Mouse (Mus musculus) cerebellum, postnatal 25 days (tissue): ENCODE results near the gene Ctsk.
A peak's percentile ranks its signal among the peaks of the same experiment; 100 is the strongest.

Experiments used
- DNase-seq, 2 experiments: peaks; one replicate each; pipeline ENCODE4 v3.0.0; 2021; ENCODE audit warnings: mixed read lengths in 2 of 2

The Ctsk gene

DNA sequence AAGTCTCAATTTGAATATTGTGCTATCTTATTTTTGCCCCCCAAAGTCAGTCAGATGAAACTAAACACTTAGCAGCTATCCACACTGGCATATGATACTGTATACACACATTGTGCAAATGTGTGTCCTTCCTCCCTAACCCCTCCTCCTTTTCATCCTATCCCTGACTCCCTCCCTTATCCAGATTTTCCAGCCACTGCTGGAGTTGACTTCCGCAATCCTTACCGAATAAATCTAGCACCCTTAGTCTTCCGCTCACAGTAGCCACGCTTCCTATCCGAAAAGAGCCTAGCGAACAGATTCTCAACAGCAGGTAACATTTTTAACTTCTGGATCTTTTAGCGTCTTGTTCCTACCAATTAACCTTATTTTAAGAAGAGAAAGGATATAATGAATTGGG is at the start of gene Ctsk:
Gene Ctsk, plus strand, starts transcription at position 233 of the 400 bp plus-strand sequence.
- no peak for DNase-seq

DNA sequence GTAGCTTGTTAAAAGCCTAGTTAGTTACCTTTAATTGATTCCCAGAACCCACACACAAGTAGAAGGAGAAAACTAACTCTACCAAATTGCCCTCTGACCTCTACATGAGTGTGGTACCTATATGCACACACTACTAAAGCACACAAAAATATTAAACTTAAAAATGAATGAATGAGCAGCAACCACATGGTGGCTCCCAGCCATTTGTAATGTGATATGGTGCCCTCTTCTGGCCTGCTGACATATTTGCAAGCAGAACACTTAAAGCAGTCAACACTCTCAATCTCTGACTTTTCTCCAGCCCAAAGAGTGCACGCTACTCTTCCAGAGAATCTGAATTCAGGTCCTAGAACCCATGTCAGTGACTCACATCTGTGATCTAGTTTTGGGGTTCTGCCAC is 48.6 kb upstream of the Ctsk start:
- peak; percentile 46 to 66 for DNase-seq

DNA sequence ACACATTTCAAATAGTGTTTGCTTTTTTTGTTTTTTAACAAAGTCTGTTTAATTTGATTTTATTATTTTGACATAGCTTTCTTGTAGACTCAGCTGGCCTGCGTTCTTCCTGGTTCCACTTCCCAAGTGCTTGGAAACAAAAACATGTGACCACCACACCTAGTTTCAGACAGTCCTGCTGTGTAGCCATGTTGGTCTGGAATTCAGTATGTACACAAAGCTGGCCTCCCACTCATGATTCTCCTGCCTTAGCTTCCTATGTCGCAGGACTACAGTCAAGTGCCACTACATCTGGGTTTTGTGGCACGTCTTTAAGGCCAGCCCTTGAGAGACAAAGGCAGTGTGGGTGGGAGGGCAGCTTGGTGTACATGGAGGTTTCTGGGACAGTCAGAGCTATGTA is 48.1 kb upstream of the Ctsk start:
- no peak for DNase-seq

DNA sequence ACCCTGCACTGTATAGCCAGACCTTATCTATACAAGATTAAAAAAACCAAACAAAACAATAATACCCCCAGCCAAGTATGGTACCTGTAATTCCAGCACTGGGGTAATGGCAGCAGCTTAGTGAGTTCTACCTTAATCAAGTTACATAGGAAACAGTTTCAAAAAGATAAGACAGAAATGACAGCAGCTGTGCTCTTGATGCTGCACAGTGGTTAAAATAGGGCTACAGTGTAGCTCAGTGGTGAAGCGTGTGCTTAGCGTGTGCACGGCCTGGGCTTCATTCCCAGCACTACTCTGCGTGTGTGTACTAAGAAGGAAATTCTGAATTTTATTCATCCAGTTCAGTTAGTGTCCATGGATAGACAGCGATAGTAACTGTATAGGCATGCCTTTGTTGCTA is 42.7 kb upstream of the Ctsk start:
- no peak for DNase-seq

DNA sequence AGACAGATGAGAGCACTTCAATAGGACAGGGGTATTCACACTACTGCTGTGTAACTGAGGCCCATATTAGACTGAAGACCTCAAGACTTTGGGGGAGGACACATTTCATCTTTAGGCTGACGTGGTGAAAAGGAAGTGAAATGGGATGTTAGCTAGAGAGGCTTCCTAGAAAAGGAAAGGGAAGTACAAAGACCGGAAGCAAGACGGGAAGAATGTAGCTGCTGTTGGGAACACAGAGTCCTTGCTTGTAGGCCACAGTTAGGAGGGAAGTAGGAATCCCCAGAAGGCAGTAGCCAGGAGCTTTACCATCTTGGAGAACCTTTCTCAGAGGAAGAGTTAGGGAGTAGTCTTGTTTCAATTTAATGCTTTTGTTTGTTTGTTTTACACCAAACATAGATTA is 41.3 kb upstream of the Ctsk start:
- no peak for DNase-seq

DNA sequence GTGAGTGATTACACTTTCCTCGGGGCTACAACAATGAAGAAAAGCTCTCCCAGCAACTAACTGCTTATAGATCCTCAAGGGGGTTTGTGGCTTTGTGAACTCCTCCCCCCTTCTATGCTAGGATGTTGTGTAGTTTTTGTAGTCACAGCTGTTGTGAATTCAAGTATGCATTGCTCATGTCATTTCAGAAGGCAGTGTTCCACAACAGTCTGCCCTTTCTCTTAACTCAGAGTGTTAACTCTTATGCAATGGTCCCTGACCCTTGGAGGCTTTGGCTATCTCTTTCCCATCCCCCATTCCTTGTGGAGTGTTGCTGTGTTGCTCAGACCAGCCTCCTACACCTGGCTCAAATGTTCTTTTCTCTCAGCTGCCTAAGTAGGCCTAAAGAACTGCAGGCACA is 39.7 kb upstream of the Ctsk start:
- no peak for DNase-seq

DNA sequence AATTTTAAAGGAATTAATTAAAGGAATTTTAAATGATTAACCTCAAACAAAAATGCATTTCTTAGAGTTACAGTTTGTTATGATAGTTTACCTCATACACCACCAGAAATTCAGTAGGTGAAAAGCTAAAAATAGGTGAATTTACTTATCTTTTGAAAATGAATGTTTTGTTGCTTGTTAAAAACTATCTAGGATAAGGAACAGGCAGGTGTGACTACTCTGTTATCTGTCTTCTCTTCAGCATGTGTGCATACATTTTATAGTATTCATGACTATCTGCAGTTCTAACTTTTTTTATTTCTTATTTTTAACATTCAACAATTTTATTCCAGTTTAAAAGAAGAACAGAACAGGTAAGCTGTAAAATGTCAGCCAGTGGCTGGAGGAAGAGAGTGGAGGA is 35.2 kb upstream of the Ctsk start:
- no peak for DNase-seq

DNA sequence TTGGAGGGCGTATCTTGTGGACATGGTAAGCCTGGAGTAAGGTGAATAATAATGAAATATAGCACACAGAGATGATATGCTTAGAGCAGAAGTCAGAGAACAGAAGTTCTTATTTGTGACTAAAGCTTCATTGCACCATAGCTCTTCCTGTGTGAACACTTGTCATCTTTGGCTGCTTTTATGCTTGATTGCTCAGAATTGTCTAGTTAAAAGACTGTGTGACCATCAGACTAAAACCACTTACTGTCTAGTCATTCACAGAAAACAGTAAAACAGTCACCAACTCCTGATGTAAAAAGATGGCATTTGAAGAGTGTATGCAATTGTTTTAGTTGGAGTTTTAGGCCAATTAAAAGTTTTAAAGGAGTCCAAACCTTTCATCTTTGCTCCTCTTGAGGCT is 20.1 kb upstream of the Ctsk start:
- no peak for DNase-seq

DNA sequence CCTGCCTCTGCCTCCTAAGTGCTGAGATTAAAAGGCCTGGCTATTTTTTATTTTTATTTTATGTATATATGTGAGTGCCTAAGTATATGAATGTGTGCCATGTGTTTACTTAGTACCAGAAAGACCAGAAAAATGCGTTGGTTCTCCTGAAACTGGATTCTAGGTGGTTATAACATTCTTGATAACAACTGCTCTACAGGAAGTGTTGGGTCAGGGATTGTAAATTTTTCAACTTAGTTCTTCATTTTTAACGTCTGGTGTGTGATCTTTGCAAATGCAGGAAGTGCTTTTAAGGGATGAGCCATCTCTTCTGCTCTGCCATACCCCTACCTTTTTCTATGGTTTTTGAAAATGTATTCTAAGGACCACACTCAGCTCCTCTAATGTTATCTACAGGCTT is 12.6 kb upstream of the Ctsk start:
- no peak for DNase-seq

DNA sequence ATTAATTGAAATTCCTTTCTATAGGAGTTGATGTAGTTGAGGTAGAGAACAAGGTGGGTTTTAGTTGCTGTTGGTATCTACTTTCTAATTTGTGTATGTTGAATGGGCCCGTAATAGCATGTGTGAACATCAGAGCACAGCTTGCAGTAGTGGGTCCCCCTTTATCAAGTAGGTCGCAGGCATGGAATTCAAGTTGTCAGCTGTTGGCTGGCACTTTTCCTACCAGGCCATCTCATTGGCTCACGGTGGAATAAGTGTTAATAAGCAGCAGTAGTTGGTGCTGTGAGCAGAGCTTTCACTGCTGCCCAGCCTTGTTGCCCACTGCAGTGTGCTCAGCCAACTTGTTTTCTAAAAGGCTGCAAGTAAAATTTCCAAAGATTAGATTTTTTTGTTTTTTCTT is 10.4 kb upstream of the Ctsk start:
- DNase-seq = no peak

DNA sequence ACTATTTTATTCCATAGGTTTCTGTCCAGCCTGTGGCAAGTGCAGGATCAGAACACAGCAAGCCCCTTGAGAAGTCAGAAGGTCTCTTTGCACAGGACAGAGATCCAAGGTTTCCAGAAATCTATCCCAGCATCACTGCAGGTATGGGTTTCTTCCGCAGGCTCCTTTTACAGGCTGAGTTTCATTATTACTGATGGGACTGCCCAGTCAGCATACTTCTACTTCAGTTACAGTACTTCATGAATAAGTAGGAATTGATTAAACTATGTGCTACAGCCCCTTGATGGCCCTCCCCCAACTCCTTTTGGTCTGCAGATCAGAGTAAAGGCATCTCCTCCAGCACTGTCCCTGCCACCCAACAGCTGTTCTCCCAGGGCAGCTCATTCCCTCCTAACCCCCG is 8.8 kb upstream of the Ctsk start:
- no peak for DNase-seq

DNA sequence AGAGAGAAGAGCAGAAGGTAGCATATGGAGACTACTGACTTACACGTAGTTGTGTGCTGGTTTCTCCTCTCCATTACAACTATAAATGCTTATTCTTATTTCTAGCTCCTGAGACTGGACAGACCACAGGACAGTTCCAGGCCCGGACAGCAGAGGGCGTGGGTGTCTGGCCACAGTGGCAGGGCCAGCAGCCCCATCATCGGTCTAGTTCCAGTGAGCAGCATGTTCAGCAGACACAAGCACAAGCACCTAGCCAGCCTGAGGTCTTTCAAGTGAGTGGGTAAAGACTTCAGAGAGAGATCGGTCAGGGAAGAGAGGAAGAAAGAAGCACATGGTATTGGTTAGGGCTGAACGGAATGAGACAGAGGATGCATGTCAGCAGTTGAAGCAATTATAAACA is 4.7 kb upstream of the Ctsk start:
- peak; percentile 72 to 83 for DNase-seq

DNA sequence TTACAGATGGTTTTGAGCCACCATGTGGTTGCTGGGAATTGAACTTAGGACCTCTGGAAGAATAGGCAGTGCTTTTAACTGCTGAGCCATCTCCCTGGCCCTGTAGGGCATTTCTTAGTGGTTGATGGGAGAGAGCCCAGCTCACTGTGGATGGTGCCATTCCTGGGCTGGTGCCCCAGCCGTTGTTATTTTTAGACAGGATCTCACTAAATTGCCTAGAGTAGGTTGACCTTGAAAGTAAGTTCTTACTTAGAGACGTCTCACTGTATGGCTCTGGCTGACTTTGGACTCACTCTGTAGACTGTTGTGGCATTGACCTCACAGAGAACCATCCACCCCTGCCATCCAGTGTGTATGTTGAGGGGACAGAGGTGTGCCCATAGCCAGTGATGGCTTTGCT is 827 bp upstream of the Ctsk start:
- no peak for DNase-seq

DNA sequence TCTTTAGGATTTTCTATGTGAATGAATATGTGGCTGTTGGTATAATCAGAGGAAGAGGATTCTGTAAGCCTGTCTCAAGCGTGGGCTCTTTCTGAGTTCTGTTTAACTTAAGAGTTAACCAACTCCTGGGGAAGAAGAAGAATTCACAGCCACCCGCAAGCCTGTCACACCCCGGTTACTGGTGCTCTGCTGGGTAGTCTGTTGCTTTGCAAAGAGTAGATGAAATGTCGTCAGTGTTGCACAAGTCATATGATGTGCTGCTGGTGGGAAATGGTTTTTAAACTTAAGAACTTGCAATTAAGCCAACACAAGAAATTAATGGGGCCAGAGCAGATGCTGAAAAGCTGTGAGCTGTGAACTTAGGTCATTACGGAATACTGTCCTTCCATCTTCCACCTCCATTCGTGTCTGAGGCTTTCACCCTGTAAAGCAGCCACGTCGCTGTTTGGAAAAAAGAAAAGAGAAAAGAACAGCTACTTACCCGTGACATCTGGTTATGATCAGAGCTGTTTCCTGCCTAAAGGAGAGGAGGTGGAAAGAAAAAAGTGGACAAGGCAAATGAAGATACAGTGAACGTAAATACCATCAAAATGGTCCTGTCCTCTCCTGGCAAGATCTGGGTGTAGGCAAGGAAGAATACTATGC is 562 bp downstream of the Ctsk start:
- no peak for DNase-seq

DNA sequence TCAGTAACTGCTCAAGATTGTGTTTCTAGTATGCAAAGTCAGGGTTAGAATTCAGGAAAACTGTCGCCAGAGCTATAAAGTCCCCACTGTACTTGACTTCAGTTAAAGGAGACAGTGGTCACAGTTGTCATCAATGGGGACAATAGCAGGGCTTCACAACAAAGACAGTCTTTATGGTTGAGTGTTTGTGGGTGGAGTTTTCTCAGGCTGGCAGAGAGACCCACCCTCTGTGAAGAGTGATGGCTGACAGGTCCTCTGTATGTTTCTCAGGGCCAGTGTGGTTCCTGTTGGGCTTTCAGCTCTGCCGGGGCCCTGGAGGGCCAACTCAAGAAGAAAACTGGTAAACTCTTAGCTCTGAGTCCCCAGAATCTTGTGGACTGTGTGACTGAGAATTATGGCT is 3.3 kb downstream of the Ctsk start:
- DNase-seq = no peak

DNA sequence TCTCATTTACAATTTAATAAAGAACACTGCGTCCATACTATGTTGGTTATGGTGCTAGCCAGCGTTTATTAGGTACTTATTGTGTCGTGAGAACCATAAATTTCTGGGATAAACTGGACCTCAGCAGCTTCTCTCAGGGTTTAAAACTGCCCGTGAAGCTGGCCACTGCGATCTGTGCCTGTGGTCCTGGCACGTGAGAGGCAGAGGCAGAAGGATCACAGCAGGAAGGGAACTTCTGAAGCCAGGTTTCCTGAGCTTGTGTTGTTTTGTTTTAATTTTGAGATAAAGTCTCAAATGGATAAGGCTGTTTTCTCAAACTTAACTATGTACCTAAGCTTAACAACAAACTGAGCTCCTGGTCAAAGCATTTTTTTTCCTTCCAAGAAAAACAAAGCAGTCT is 10.3 kb downstream of the Ctsk start:
- DNase-seq = peak; percentile 76 to 81

DNA sequence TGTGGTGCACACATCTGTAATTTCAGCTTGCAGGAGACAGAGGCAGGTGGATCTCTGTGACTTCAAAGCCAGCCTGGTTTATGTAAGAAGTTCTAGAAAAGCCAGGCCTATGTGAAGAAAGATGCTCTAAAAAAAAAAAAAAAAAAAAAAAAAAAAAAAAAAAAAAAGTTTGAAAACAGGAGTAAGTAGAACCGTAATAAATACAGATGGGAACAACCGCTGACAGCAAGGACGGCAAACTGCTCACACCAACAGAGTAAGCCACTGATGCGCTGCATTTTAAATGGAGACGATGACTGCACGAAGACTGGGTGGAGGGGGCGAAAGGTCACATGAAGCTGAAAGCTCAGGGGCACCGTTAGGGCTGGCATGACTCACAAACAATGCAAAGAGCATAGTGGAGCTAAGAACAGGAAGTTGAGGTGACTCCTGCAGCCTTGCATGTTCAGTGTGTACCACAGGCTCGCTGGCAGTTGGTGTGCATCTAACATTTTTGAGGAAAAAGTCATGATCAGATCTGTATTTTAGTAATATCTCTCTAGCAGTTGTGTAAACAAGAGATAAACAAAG is 12.6 kb downstream of the Ctsk start:
- no peak for DNase-seq

DNA sequence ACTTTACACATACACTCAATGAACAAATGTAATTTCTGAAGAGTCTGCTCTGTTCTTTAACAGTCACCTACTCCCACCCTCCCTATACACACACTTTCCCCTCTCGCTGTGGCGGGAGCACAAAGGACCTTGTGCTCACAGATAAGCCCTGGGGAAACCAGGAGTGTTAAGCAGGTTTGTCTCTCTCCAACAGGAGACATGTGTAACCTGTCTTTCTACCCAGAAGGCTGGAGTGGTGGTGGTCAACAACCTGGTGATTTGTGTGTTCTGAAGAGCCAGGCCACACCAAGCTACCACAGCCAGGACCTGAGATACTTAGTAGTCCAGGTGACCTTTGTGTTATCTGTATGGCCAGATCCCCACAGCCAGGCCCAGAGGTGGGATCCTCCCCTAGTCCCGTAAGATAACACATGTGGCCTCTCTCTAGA is 17.6 kb downstream of the Ctsk start:
- DNase-seq = no peak

DNA sequence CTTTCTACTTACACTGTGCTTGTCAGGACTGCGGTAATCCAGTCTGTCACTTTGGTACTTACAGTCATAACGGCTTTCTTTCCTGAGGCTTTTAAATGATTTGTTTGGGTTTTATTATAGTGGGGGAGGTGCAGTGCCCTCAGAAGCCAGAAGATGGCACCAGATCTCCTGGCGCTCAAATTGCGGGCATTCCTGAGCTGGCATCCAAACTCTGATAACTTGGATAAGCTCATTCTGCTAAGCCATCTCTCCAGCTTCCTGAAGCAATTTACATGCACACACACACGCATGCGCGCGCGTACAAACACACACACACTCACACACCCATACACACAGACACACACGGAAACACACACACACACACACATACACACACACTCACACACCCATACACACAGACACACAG is 18.4 kb downstream of the Ctsk start:
- peak; percentile 78 to 84 for DNase-seq

DNA sequence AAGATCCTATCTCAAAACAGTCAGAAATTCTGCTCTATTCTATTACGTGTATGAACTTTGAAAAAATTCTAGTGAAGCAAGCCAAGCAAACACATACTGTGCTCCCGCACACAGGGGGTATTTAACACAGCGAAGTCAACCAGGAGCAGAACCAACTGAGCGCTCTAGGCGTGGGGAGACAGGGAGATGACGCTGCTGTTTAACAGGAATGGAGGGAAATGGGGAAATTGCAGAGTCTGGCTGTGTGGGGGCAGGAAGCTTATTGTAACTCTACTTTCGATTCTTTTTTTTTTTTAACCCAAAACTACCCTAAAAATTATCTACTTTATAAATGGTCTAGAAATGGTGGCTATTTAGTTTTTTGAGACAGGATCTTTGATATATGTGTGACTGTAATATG is 19.8 kb downstream of the Ctsk start:
- DNase-seq = no peak

DNA sequence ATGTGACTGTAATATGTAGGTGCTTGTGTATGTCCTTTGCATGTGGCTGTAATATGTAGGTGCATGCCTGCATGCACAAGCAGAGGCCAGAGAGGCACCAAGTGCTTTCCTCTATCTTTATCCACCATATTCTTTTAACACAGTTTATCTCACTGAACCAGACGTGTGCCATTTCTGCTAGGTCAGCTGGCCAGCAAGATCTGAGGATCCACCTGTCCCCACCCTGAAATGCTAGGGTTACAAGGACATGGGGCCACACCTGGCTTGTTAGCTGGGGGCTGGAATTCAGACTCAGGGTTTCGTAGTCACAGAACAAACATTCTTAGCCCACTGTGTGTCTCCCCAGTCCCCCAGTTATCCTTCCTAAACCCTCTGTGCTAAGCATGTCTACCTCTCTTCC is 20.3 kb downstream of the Ctsk start:
- DNase-seq = no peak

DNA sequence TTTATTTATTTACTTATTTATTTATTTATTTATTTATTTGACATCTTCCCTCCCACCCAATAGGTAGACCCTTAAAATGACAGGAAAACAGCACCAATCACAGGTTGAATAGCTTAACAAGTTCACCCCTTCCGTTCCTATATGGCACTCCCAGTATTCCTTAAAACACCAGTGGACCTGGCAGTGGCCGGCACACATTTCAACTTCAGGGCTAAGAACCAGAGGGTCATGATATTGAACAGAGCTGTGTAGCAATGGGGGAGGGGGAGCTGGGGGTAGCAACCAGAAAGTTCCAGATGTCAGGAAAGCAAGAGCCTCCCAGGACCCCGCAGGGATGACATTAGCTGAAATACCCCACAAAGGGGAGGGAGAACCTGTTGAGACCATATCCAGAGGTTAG is 21.0 kb downstream of the Ctsk start:
- no peak for DNase-seq

DNA sequence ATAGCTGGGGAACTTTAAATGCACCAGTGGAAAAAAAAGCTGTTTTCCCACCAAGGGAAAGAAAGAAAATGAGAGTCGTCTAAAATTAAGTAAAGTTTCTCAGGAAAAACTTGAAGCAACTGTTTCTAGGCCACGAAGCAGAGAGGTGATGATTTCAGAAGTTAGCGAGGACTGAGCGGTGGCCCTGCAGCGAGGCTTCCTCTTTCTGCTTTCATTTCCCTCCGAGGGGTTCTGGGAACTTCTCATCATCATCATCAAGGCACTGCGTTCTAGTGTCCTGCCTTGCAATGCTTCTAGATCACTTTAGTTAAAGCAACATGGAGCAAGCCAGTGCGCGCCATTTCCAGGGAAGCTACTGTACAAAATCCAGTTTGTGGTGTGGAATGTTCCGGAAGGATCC is 22.1 kb downstream of the Ctsk start:
- no peak for DNase-seq

DNA sequence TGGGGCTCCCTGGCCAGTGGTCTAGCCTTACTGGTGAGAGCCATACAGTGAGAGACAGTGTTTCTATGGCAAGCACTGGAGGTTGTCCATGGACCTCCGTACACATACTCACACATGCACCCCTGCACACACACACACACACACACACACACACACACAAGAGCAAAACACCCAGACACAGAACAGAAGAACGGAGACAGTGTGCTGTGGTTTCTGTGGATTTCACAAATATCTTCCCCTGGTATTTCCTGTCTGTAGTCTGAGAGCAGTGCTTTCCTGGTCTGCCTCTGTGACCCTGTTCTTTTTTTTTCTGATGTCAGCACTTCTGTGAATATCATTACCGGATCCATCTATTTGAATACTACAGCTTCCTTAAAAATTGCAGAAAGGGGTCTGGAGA is 24.6 kb downstream of the Ctsk start:
- no peak for DNase-seq

DNA sequence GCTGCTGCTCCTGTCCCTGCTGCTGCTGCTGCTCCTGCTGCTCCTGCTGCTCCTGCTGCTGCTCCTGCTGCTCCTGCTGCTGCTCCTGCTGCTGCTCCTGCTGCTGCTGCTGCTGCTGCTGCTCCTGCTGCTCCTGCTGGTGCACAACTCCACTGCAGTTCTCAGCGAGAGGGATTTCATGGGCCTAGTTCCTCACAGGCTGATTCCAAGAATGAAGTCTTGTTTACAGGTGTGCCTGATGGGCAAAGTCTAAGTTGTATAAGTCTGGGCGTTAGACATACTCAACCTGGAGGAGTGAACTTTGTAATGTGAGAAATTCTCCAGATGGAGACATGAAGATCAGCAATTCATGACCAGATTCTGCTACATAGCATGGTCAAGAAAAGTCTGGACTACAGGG is 25.6 kb downstream of the Ctsk start:
- DNase-seq = no peak
